Mouse (Mus musculus) kidney, adult 8-10 months (tissue): Measurements from ENCODE around the gene Vwa5a.
A peak's percentile ranks its signal among the peaks of the same experiment; 100 is the strongest.

Experiments used
- DNase-seq, 2 experiments: peaks; one replicate each; pipeline ENCODE4 v3.0.0; 2022

Vwa5a gene

DNA sequence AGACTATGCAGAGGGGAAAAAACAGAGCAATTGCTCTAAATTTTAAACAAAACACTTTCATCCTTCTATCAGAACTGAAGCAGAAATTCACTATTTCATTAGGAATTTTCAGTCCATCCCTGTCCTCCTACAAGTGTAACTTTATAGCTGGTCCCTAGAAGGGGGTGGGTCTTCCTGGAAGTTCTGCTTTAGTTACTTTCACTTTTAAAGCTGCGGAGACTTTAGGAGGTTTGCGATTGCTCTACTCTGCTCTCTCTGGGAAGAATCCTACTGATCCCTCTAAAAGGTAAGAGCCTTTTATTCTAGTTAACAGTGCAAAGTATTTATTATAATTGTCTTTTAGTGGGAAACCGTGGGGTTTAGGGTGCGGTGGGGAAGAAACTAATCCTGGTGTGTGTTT, at the start of gene Vwa5a:
Vwa5a (plus strand) TSS at position 167 of the 400 bp plus-strand sequence.
- DNase-seq, result peak; percentile 36 to 52

DNA sequence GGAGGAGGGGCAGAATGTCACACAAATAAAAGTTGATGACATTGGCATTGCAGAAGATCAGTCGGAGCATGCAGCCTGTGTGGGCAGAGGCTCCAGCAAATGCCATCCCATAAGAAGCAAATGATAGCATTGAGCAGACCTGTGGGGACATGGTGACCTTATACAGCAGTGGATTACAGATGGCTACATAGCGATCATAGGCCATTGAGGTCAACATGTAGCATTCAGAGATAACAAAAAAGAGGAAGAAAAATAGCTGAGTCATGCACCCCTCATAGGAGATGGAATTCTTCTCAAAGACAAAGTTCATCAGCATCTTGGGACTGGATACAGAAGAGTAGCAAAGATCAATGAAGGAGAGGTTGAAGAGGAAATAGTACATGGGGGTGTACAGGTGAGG, 45.2 kb upstream of the Vwa5a start:
- DNase-seq, result no peak

DNA sequence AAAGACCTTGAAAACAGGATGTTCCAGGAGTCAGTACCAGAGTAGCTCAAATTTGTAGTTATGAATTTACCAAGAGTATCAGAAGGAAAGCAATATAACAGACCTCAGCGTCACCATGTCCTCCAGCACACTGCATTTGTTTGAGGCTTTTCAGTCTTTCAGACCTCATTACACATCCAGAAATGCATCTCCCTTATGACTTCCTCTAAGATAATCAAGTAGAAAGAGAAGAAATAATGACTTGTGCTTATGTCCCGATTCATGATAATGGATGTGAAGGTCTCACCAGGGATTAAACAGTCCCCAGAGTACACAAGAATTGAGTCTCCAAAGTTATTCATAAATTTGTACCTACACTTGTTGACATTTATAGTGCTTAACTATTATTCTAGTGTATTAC, 43.6 kb upstream of the Vwa5a start, which contains the start of gene Olfr918:
Olfr918 (minus strand) TSS at position 101 of the 400 bp plus-strand sequence.
- DNase-seq, result no peak

GRCm38 (mm10) chr9:38718927-38719441, 916 bp downstream of the Vwa5a start:
- no peak for DNase-seq

GRCm38 (mm10) chr9:38724044-38724443, 6.0 kb downstream of the Vwa5a start:
- DNase-seq, result no peak

DNA sequence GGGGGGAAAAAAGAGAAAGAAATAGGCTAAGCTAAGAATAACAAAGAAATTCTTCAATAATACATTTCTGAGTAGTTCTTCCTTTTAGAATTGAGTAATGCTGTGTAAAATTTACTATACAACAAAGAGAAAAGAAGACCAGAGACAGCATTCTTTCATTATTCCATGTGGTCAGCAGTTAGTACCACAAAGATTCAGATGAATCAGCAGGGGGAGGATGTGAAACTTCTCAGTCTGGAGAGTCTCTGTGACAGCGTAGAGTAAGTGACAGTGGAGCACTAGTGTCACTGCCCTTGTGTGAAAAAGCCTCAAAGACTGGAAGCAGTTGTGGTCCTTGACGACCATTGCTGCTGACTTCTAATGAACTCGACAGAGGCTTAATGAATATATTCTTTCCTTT, 10.2 kb downstream of the Vwa5a start:
- no peak for DNase-seq

- no peak for DNase-seq
Measured at GRCm38 (mm10) chr9:38741408-38741807, 23.3 kb downstream of the Vwa5a start.

DNA sequence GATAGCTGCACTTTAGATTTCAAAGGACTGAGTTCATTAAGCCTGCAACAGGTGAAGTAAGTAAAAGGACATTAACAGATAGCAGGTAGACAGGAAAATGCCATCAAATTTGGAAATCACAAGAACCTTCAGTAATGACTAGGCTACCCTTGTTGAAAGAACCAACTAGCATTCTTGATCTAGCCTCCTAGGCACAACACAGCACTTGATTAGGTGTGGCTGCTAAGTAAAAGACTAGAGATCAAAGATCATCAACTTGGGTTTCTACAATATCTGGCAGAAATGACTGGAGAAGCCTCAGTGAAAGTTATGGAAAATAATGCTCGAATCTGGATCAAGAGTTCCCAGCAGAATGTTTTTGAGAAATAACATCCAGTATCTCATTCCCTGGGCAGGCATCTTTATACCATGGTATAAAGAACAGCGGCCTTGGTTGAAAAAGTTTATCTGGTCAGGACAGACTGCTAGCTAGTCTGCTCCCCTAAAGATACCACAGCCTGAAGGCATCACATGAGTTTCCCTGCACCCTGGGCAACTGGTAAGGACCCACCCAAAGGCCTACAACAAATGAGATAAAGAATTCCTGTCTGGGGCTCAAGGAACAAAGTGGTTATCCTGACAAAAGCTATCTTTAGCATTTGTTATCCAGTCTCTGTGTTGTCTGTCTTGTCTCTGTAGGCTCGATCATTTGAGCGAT, 26.7 kb downstream of the Vwa5a start:
- no peak for DNase-seq

GRCm38 (mm10) chr9:38751999-38752398, 33.9 kb downstream of the Vwa5a start, which contains the start of gene Olfr920:
TSS of gene Olfr920 (plus strand) at chr9:38752299.
- DNase-seq, result no peak

- DNase-seq, result no peak
Measured at GRCm38 (mm10) chr9:38772768-38773167, 54.7 kb downstream of the Vwa5a start, which contains the start of gene Olfr921. TSS of gene Olfr921 (plus strand) at chr9:38773068.

GRCm38 (mm10) chr9:38792689-38793088, 74.6 kb downstream of the Vwa5a start:
- DNase-seq, result no peak
